Mouse (Mus musculus) liver, embryonic 11.5 days (tissue): ENCODE measurements around the gene Fbxo42. TPM values are rescaled to one million over a fixed set of nuclear protein-coding genes. Genes with fewer than 3 reads are reported as not detected.

Source experiments
- ATAC-seq: fragments of 200-750 bp; cut with Nextera tagmentation; replicated peaks from 2 replicates; pipeline ENCODE4 v1.8.0; 2017; ENCODE audit warnings: moderate number of reproducible peaks, mild to moderate bottlenecking, moderate TSS enrichment, moderate library complexity; ENCODE audit not compliant: low FRiP score
- DNase-seq: peaks from one replicate; pipeline ENCODE4 v3.0.0-alpha.2; 2017; ENCODE audit warnings: low spot score
- H3K27ac ChIP-seq: fragments of 300-500 bp; sonication (generic); 2 replicates; pipeline ENCODE4 v1.5.1; 2014; ENCODE audit warnings: mild to moderate bottlenecking, low read depth, low read length, control low read depth
- H3K27me3 ChIP-seq: fragments of 300-500 bp; sonication (generic); replicated peaks from 2 replicates; pipeline ENCODE4 v1.6.1; 2014; ENCODE audit warnings: low read length, mixed read lengths; ENCODE audit not compliant: control insufficient read depth, insufficient read depth
- H3K36me3 ChIP-seq: fragments of 300-500 bp; sonication (generic); 2 replicates; pipeline ENCODE4 v1.6.1; 2014; ENCODE audit warnings: mild to moderate bottlenecking, low read length, moderate library complexity, mixed read lengths; ENCODE audit not compliant: control insufficient read depth, insufficient read depth
- H3K4me1 ChIP-seq: fragments of 300-500 bp; sonication (generic); replicated peaks from 2 replicates; pipeline ENCODE4 v1.6.1; 2014; ENCODE audit warnings: low read length, mixed read lengths; ENCODE audit not compliant: control insufficient read depth, insufficient read depth
- H3K4me2 ChIP-seq: fragments of 300-500 bp; sonication (generic); 2 replicates; pipeline ENCODE4 v1.6.1; 2014; ENCODE audit warnings: mild to moderate bottlenecking, control low read depth, moderate library complexity
- H3K4me3 ChIP-seq: fragments of 300-500 bp; sonication (generic); 2 replicates; pipeline ENCODE4 v1.5.1; 2014; ENCODE audit warnings: low read depth, low read length, control low read depth
- H3K9ac ChIP-seq: fragments of 300-500 bp; sonication (generic); 2 replicates; pipeline ENCODE4 v1.6.1; 2014; ENCODE audit warnings: low read depth, low read length, control low read depth
- H3K9me3 ChIP-seq: fragments of 300-500 bp; sonication (generic); 2 replicates; pipeline ENCODE4 v1.6.1; 2016; ENCODE audit warnings: low read length, inconsistent platforms, mixed read lengths; ENCODE audit not compliant: control insufficient read depth
- WGBS: fragments of 180-500 bp; shearing (Covaris S2); extraction: QIAGEN DNeasy Blood & Tissue Kit; methylation state at CpG from one replicate; pipeline ENCODE4 v1.1.7; 2014; 5-methylcytosine and 5-hydroxymethylcytosine counted together
- polyA plus RNA-seq: library from polyadenylated mRNA; unstranded; fragments of >200 nt; fragmentation: Nextera tagmentation; extraction: Ambion mirVana; gene quantifications from 2 replicates; pipeline ENCODE4 v1.2.1, GENCODE M21; 2014

The Fbxo42 gene
- polyA plus RNA-seq, 1 experiment from 2014 or later, result 26.0 TPM

DNA sequence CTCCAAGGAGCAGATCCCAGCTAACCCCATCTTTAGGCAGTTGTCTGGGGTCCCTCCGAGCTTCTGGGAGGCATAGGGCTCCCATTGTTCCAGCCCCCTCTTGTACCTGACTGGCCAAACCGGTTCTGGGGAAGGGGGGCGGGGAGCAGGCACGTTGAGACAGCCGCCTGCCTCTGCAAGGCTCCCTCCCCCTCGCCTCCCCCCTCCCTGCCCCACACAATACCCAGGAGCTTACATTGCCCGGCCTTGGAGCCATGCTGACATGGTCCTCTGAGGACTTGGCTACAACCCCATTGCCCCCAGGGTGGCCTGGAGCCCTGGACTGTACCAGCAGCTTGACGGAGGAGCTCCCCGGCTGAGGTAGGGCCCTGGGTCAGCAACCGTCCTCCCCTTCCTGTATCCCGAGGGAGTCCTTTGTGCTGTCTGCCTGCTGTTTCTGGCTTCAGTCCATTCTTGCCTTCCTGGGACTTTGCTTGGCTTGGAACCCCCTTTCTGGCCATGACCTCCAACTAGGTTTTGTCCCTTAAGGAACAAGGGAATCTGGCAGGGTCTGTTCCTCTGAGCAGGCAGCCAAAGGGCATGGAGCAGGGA is 95.0 kb downstream of the Fbxo42 start:
- H3K4me1 ChIP-seq, result peaks cover 32% of the 10 kb centered on the region
- H3K27me3 ChIP-seq, result peaks cover 99% of the 10 kb centered on the region
- no peaks in the 10 kb centered on the region for H3K9me3 ChIP-seq
- no peak overlapping the region for H3K4me3 ChIP-seq
- H3K36me3 ChIP-seq, result no peaks in the 10 kb centered on the region
- DNase-seq (no peak), ATAC-seq (no peak)
- 9% methylated on average over 10 of the region's 11 CpGs for WGBS
- no peak overlapping the region for H3K27ac ChIP-seq
- H3K4me2 ChIP-seq, result no peak overlapping the region
- H3K9ac ChIP-seq, result no peak overlapping the region

DNA sequence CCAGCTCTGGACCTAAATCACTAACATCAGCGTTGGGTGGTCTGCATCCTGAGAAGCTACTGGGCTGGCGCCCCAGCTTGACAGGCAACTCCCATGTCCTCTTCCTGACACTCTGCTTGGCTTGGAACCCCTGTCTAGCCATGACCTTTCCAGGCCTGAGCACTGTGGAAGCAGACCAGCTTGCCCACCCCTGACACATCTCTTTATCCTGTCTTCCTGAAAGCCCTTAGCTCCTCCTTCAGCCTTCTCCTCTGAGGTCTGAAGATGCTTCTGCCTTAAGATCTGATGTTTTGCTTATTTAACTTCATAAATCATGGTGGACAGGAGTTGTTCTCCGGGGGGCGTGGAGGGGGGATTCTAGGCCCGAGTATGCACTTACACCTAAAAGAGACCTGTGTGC is 95.9 kb downstream of the Fbxo42 start:
- Histone ChIP-seq H3K27ac (no peak overlapping the region), H3K4me2 (no peak overlapping the region), H3K9ac (no peak overlapping the region), H3K9me3 (no peaks in the 10 kb centered on the region), H3K27me3 (peaks cover 100% of the 10 kb centered on the region), H3K4me3 (no peak overlapping the region), H3K36me3 (no peaks in the 10 kb centered on the region), H3K4me1 (peaks cover 38% of the 10 kb centered on the region)
- DNase-seq, result no peak
- no peak for ATAC-seq
- 47% methylated on average over 5 of the region's 5 CpGs for WGBS

GRCm38 (mm10) chr4:141244401-141244800 is 96.7 kb downstream of the Fbxo42 start:
- Histone ChIP-seq H3K4me1 (peaks cover 30% of the 10 kb centered on the region), H3K27me3 (peaks cover 100% of the 10 kb centered on the region), H3K4me2 (no peak overlapping the region), H3K4me3 (no peak overlapping the region), H3K9me3 (no peaks in the 10 kb centered on the region), H3K36me3 (no peaks in the 10 kb centered on the region), H3K9ac (no peak overlapping the region), H3K27ac (no peak overlapping the region)
- WGBS, result 52% methylated on average over 5 of the region's 5 CpGs
- no peak for DNase-seq
- ATAC-seq, result no peak

DNA sequence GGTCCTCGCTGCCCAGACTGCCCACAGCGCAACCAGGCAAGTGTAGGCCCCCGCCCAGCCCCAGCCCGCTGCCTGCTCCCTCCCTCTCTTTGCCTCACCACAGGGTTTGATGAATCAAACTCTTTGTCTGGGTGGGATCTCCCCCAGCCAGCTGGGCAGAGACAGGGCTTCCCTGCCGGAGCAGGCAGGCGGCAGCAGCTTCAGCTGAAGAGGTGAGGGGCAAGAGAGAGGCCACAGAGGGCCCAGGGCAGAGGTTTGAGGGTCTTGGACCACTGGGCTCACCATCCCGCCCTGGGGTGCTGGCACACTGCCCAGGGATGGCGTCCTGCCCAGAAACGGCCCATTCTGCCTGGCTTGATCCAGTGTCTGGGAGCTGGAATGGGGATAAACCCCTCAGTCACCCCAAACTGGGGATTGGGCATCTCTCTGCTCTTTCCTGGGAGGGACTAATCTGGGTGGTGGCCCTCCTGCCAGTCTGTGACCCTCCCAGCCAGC is 97.3 kb downstream of the Fbxo42 start:
- WGBS, result 36% methylated on average over 9 of the region's 9 CpGs
- ATAC-seq, result no peak
- no peak overlapping the region for H3K9ac ChIP-seq
- no peak for DNase-seq
- no peak overlapping the region for H3K27ac ChIP-seq
- H3K4me3 ChIP-seq, result no peak overlapping the region
- H3K9me3 ChIP-seq, result no peaks in the 10 kb centered on the region
- no peak overlapping the region for H3K4me2 ChIP-seq
- peaks cover 26% of the 10 kb centered on the region for H3K4me1 ChIP-seq
- H3K27me3 ChIP-seq, result peaks cover 99% of the 10 kb centered on the region
- H3K36me3 ChIP-seq, result no peaks in the 10 kb centered on the region

DNA sequence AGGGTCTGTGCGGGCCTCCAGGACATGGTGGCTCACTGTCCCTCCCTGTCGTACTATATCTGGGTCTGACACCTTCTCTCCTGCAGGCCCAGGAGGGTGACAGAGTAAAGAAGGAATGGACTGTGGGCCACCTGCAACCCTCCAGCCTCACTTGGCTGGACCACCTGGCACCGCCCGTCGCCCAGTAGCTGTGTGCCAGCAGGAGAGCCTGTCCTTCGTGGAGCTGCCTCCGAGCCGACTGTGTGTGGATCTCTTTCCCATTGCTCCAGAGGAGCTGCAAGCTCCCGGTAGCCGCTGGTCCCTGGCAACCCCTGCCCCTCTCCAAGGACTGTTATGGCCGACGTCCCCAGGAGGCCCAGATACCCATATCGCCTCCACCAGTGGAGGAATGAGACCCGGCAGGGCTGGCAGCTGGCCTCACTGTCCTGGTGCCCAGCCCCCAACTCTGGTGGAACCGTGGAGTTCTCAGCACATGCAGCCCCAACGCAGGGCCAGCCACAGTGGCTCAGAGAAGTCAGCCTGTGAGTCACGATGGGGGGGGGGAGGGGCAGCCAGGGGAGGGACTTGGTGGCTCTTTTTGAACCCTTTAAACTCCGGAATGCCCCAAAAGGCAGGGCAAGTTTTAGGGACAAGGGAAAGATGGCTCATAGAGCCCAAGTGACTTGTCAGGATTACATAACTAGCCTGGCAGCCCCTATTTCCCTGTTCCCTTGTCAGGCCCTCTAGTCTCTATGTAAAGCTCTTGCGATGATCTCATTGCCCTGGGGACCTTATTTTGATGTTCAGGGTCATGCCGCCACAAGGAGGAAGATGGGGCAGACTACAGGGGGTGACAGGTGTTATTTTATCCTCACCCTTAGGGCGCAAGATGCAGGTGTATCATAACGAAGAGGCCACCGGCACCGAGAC is 98.6 kb downstream of the Fbxo42 start:
- Histone ChIP-seq H3K27me3 (peaks cover 98% of the 10 kb centered on the region), H3K36me3 (no peaks in the 10 kb centered on the region), H3K27ac (no peak overlapping the region), H3K9ac (no peak overlapping the region), H3K4me3 (no peak overlapping the region), H3K9me3 (no peaks in the 10 kb centered on the region), H3K4me1 (peaks cover 20% of the 10 kb centered on the region), H3K4me2 (no peak overlapping the region)
- ATAC-seq (no peak), DNase-seq (no peak)
- WGBS, result 24% methylated on average over 24 of the region's 24 CpGs

DNA sequence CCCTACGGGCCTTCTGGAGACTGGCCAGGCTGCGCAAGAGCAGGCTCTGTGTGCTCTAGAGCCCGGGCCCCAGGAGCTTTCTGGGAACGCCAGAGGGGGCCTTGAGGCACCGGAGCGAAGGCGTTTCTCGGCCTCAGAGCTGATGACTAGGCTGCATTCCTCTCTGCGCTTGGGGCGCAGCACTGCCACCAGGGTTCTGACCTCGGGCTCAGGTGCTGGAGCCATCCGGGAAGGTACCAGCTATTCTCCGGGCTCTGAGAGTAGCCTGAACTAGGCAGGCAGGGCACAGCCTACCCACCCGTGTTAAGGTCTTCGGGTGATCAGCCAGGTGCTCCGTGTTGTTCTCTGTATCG is 99.3 kb downstream of the Fbxo42 start:
- H3K9me3 ChIP-seq, result no peaks in the 10 kb centered on the region
- no peaks in the 10 kb centered on the region for H3K36me3 ChIP-seq
- H3K27ac ChIP-seq, result no peak overlapping the region
- no peak overlapping the region for H3K4me3 ChIP-seq
- DNase-seq (no peak), ATAC-seq (no peak)
- H3K27me3 ChIP-seq, result peaks cover 92% of the 10 kb centered on the region
- WGBS, result 6% methylated on average over 17 of the region's 17 CpGs
- H3K4me1 ChIP-seq, result peaks cover 20% of the 10 kb centered on the region
- H3K9ac ChIP-seq, result no peak overlapping the region
- peak overlapping the region; percentile 65 for H3K4me2 ChIP-seq

DNA sequence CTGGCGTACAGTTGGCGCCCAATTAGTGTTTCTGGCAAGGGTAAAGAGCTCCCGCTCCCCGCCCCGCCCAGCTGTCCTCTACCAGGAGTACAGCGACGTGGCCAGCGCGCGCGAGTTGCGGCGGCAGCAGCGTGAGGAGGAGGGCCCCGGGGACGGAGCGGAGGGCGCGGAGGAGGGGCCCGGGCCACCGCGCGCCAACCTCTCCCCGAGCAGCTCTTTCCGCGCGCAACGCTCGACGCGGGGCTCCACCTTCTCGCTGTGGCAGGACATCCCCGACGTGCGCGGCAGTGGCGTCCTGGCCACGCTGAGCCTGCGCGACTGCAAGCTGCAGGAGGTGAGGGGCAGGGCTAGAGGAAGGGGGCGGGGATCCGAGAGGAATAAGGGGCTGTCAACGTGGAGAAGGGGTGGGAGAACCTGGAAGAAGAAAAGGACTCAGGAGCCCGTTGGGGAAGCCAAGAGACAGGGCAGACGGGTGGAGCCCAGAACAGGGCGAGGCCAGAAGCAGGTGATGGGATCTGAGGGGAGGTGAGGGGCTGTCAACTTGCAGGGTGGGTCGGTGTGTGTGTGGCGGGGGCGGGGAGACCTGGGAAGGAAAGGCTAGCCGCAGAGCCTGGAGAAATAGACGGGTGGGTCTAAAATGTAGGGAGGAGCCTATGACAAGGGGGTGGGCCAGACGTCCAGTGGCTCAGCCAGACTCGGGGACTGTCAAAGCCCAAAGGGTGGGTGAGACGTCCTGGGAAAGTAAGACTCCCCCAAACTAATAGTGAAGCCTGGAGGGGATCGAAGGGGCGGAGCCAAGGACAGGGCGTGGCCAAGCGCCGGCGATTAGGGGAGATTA is 100.3 kb downstream of the Fbxo42 start:
- Histone ChIP-seq H3K4me2 (peak overlapping the region; percentile 65), H3K36me3 (no peaks in the 10 kb centered on the region), H3K27me3 (peaks cover 82% of the 10 kb centered on the region), H3K9me3 (no peaks in the 10 kb centered on the region), H3K27ac (no peak overlapping the region), H3K9ac (no peak overlapping the region), H3K4me1 (peaks cover 17% of the 10 kb centered on the region), H3K4me3 (peak overlapping the region; percentile 46)
- no peak for DNase-seq
- 2% methylated on average over 58 of the region's 60 CpGs for WGBS
- ATAC-seq, result peak; percentile 44; the same call in 1 of the 2 replicates

DNA sequence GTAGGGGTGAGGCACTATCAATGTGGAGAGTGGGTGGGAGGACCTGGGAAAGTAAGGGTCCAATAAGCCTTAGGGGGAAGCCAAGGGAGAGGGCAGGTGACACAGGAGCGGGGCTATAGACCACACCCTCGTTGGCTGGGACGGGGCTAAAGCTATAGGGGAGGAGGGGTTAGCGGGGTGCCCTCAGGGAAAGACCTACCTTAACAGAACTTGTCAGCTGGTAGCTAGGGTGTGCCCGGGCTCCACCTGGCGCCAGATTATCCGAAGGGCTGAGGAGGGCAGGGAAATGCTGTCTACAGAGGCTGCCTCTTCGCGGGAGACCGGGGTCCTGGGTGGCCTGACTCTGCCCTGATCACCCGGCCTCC is 100.9 kb downstream of the Fbxo42 start:
- Histone ChIP-seq H3K27ac (no peak overlapping the region), H3K9me3 (no peaks in the 10 kb centered on the region), H3K9ac (no peak overlapping the region), H3K36me3 (no peaks in the 10 kb centered on the region), H3K4me2 (peak overlapping the region; percentile 65), H3K4me1 (peaks cover 17% of the 10 kb centered on the region), H3K4me3 (no peak overlapping the region), H3K27me3 (peaks cover 76% of the 10 kb centered on the region)
- ATAC-seq, result 0 out of 2 replicates have a peak, but pooled peaks have one; percentile 22
- WGBS, result 7% methylated on average over 11 of the region's 11 CpGs
- no peak for DNase-seq
